Mouse (Mus musculus): ENCODE results near the gene Snrnp35.

DNA sequence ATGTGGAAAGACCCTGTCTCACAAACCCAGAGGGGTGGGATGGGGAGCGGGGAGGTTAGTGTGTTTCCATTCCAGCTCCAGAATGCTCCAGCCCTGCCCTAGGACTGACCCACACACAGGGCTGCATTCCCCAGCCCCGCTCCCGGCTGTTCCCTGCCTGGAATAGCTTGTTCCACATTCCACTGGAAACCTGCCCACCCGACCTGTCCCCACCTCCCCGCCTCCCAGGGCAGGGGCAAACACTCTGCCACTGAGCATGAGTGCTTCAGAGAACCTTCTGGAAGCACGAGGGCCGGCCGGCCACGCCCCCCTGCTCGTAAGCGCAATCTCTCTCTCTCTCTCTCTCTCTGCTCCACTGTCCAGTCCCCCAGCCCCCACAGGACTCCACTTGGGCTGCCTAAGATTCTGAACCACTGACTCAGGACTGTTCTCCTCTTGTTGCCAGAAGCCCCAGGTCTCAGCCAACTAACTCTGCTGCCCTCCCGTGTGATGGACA is 26.9 kb downstream of the Snrnp35 start:
- TF ChIP-seq CTCF (IDR thresholded peaks at IDR 0.05; ENCODE audit: insufficient read depth, low read length), result no peak
- no peak for TF ChIP-seq POLR2A (IDR thresholded peaks at IDR 0.05; ENCODE audit: borderline replicate concordance, extremely low read depth, low read depth, low read length)
